Mouse (Mus musculus) limb, embryonic 12.5 days (tissue): ENCODE data around the gene Arf3. TPM values are rescaled to one million over a fixed set of nuclear protein-coding genes. Genes with fewer than 3 reads are reported as not detected.

Experiments used
- ATAC-seq: fragments of 200-750 bp; cut with Nextera tagmentation; 2 replicates; pipeline ENCODE4 v1.8.0; 2017; ENCODE audit warnings: low read depth, moderate TSS enrichment; ENCODE audit not compliant: insufficient number of reproducible peaks, insufficient read depth, low FRiP score, low TSS enrichment
- H3K27ac ChIP-seq: fragments of 300-500 bp; sonication (generic); 2 replicates; pipeline ENCODE4 v1.5.1; 2016; ENCODE audit warnings: mild to moderate bottlenecking, moderate library complexity
- H3K27me3 ChIP-seq: fragments of 300-500 bp; sonication (generic); 2 replicates; pipeline ENCODE4 v1.6.1; 2016; ENCODE audit warnings: mild to moderate bottlenecking, moderate library complexity
- H3K36me3 ChIP-seq: fragments of 300-500 bp; sonication (generic); 2 replicates; pipeline ENCODE4 v1.6.1; 2016; ENCODE audit warnings: mild to moderate bottlenecking, moderate library complexity
- H3K4me1 ChIP-seq: fragments of 300-500 bp; sonication (generic); replicated peaks from 2 replicates; pipeline ENCODE4 v1.6.1; 2016
- H3K4me2 ChIP-seq: fragments of 300-500 bp; sonication (generic); 2 replicates; pipeline ENCODE4 v1.6.1; 2016; ENCODE audit warnings: mild to moderate bottlenecking, moderate library complexity
- H3K4me3 ChIP-seq: fragments of 300-500 bp; sonication (generic); replicated peaks from 2 replicates; pipeline ENCODE4 v1.5.1; 2016; ENCODE audit warnings: mild to moderate bottlenecking
- H3K9ac ChIP-seq: fragments of 300-500 bp; sonication (generic); replicated peaks from 2 replicates; pipeline ENCODE4 v1.6.1; 2016; ENCODE audit warnings: mild to moderate bottlenecking, moderate library complexity
- H3K9me3 ChIP-seq: fragments of 300-500 bp; sonication (generic); 2 replicates; pipeline ENCODE4 v1.6.1; 2016; ENCODE audit warnings: mild to moderate bottlenecking, moderate library complexity
- WGBS: fragments of 180-500 bp; shearing (Covaris S2); methylation state at CpG from one replicate; pipeline ENCODE4 v1.1.7; 2016; 5-methylcytosine and 5-hydroxymethylcytosine counted together
- polyA plus RNA-seq: library from polyadenylated mRNA; unstranded; fragments of >200 nt; fragmentation: Nextera tagmentation; extraction: Ambion mirVana; gene quantifications from 2 replicates; pipeline ENCODE4 v1.2.1, GENCODE M21; 2016

The Arf3 gene
- polyA plus RNA-seq, 1 experiment from 2014 or later, result 46.5 TPM

GRCm38 (mm10) chr15:98732006-98732531 lies 30.9 kb downstream of the Arf3 start:
- Histone ChIP-seq H3K36me3 (peaks cover 20% of the 10 kb centered on the region), H3K4me3 (no peak overlapping the region), H3K9me3 (no peaks in the 10 kb centered on the region), H3K27ac (no peak overlapping the region), H3K4me2 (no peak overlapping the region), H3K4me1 (peaks cover 14% of the 10 kb centered on the region), H3K9ac (no peak overlapping the region), H3K27me3 (no peaks in the 10 kb centered on the region)
- ATAC-seq, result no peak
- WGBS, result 66% methylated on average over 8 of the region's 8 CpGs

GRCm38 (mm10) chr15:98730790-98731189 lies 32.2 kb downstream of the Arf3 start:
- 83% methylated on average over 6 of the region's 6 CpGs for WGBS
- Histone ChIP-seq H3K4me2 (no peak overlapping the region), H3K27me3 (peaks cover 7% of the 10 kb centered on the region), H3K4me1 (peaks cover 21% of the 10 kb centered on the region), H3K27ac (no peak overlapping the region), H3K9me3 (no peaks in the 10 kb centered on the region), H3K9ac (no peak overlapping the region), H3K36me3 (peaks cover 7% of the 10 kb centered on the region), H3K4me3 (no peak overlapping the region)
- no peak for ATAC-seq

GRCm38 (mm10) chr15:98729791-98730545 lies 33.0 kb downstream of the Arf3 start:
- H3K9ac ChIP-seq, result no peak overlapping the region

GRCm38 (mm10) chr15:98728366-98728765 lies 34.6 kb downstream of the Arf3 start:
- Histone ChIP-seq H3K4me1 (peaks cover 35% of the 10 kb centered on the region), H3K27me3 (peaks cover 7% of the 10 kb centered on the region), H3K4me2 (peak overlapping the region; percentile 96), H3K9ac (peak overlapping the region; percentile 65; the same call in 1 of the 2 replicates), H3K9me3 (no peaks in the 10 kb centered on the region), H3K4me3 (peak overlapping the region; percentile 57), H3K27ac (no peak overlapping the region), H3K36me3 (no peaks in the 10 kb centered on the region)
- ATAC-seq, result no peak
- WGBS, result 40% methylated on average over 9 of the region's 9 CpGs

More at GRCm38 (mm10) chr15:98729791-98730545, 33.0 kb downstream of the Arf3 start:
- Histone ChIP-seq H3K9me3 (no peaks in the 10 kb centered on the region), H3K27ac (no peak overlapping the region), H3K27me3 (peaks cover 7% of the 10 kb centered on the region), H3K4me1 (peaks cover 21% of the 10 kb centered on the region), H3K4me2 (no peak overlapping the region), H3K4me3 (no peak overlapping the region), H3K36me3 (peaks cover under 1% of the 10 kb centered on the region)
- ATAC-seq, result no peak
- 67% methylated on average over 7 of the region's 7 CpGs for WGBS

- Histone ChIP-seq H3K27me3 (peaks cover 7% of the 10 kb centered on the region), H3K4me1 (peaks cover 41% of the 10 kb centered on the region), H3K27ac (peak within 1 kb of the TSS; percentile 18; the same call in 1 of the 2 replicates), H3K4me2 (peak within 1 kb of the TSS; percentile 96), H3K4me3 (peak within 1 kb of the TSS; percentile 57), H3K36me3 (no peaks in the 10 kb centered on the region), H3K9ac (peak within 1 kb of the TSS; percentile 65), H3K9me3 (no peaks in the 10 kb centered on the region)
- WGBS, result under 1% methylated on average over 39 of the region's 39 CpGs
- ATAC-seq, result peak; percentile 81
These were observed 35.3 kb downstream of the Arf3 start, which contains the start of gene Fkbp11 for GRCm38 (mm10) chr15:98727443-98728321. Fkbp11 (minus strand) TSS chr15:98728198.

GRCm38 (mm10) chr15:98726746-98727145 lies 36.3 kb downstream of the Arf3 start:
- H3K27me3 ChIP-seq, result peaks cover 7% of the 10 kb centered on the region
- peak overlapping the region; percentile 96 for H3K4me2 ChIP-seq
- H3K36me3 ChIP-seq, result no peaks in the 10 kb centered on the region
- WGBS, result 32% methylated on average over 7 of the region's 7 CpGs
- ATAC-seq, result no peak
- H3K4me3 ChIP-seq, result peak overlapping the region; percentile 57
- no peak overlapping the region for H3K27ac ChIP-seq
- H3K9me3 ChIP-seq, result no peaks in the 10 kb centered on the region
- H3K9ac ChIP-seq, result 0 out of 2 replicates have a peak overlapping the region, but pooled peaks have one; percentile 9
- H3K4me1 ChIP-seq, result peaks cover 46% of the 10 kb centered on the region

- Histone ChIP-seq H3K27ac (no peak overlapping the region), H3K4me1 (peaks cover 46% of the 10 kb centered on the region), H3K4me2 (peak overlapping the region; percentile 96), H3K9me3 (no peaks in the 10 kb centered on the region), H3K36me3 (no peaks in the 10 kb centered on the region), H3K27me3 (peaks cover 7% of the 10 kb centered on the region), H3K9ac (no peak overlapping the region), H3K4me3 (no peak overlapping the region)
- ATAC-seq, result no peak
- 72% methylated on average over 4 of the region's 4 CpGs for WGBS
These were observed 36.9 kb downstream of the Arf3 start for GRCm38 (mm10) chr15:98726079-98726478.

GRCm38 (mm10) chr15:98724441-98724840 lies 38.6 kb downstream of the Arf3 start:
- Histone ChIP-seq H3K4me3 (0 out of 2 replicates have a peak overlapping the region, but pooled peaks have one; percentile 4), H3K9me3 (no peaks in the 10 kb centered on the region), H3K36me3 (no peaks in the 10 kb centered on the region), H3K4me2 (peak overlapping the region; percentile 41), H3K27ac (no peak overlapping the region), H3K4me1 (peaks cover 46% of the 10 kb centered on the region), H3K27me3 (peaks cover 7% of the 10 kb centered on the region), H3K9ac (0 out of 2 replicates have a peak overlapping the region, but pooled peaks have one; percentile 27)
- ATAC-seq, result no peak
- WGBS, result 31% methylated on average over 19 of the region's 19 CpGs

- ATAC-seq, result no peak
- peaks cover 34% of the 10 kb centered on the region for H3K4me1 ChIP-seq
- no peak overlapping the region for H3K4me3 ChIP-seq
- H3K27ac ChIP-seq, result no peak overlapping the region
- H3K27me3 ChIP-seq, result peaks cover 7% of the 10 kb centered on the region
- H3K9me3 ChIP-seq, result no peaks in the 10 kb centered on the region
- H3K4me2 ChIP-seq, result no peak overlapping the region
- H3K9ac ChIP-seq, result no peak overlapping the region
- 61% methylated on average over 14 of the region's 14 CpGs for WGBS
- H3K36me3 ChIP-seq, result no peaks in the 10 kb centered on the region
These were observed 40.2 kb downstream of the Arf3 start for GRCm38 (mm10) chr15:98722854-98723253.

- Histone ChIP-seq H3K27ac (no peak overlapping the region), H3K4me1 (peaks cover 33% of the 10 kb centered on the region), H3K4me3 (no peak overlapping the region), H3K27me3 (peaks cover 7% of the 10 kb centered on the region), H3K36me3 (no peaks in the 10 kb centered on the region), H3K4me2 (no peak overlapping the region), H3K9ac (no peak overlapping the region), H3K9me3 (no peaks in the 10 kb centered on the region)
- ATAC-seq, result no peak
- WGBS, result 77% methylated on average over 8 of the region's 8 CpGs
These were observed 40.8 kb downstream of the Arf3 start for GRCm38 (mm10) chr15:98722191-98722590.

GRCm38 (mm10) chr15:98717301-98717700 lies 45.7 kb downstream of the Arf3 start:
- Histone ChIP-seq H3K9me3 (no peaks in the 10 kb centered on the region), H3K4me3 (no peak overlapping the region), H3K9ac (no peak overlapping the region), H3K4me1 (peaks cover under 1% of the 10 kb centered on the region; the same call in 1 of the 2 replicates), H3K4me2 (no peak overlapping the region), H3K27ac (no peak overlapping the region), H3K27me3 (no peaks in the 10 kb centered on the region), H3K36me3 (no peaks in the 10 kb centered on the region)
- ATAC-seq, result no peak
- WGBS, result 63% methylated on average over 16 of the region's 16 CpGs
